Mouse (Mus musculus): Measurements from ENCODE around the gene Rras.

The Rras gene

GRCm38 (mm10) chr7:45052862-45053116 lies 35.0 kb downstream of the Rras start, which contains the start of gene Prr12:
Gene Prr12, minus strand, starts transcription at chr7:45052881.
- DNase-seq (ENCODE audit: low spot score), result no peak

DNA sequence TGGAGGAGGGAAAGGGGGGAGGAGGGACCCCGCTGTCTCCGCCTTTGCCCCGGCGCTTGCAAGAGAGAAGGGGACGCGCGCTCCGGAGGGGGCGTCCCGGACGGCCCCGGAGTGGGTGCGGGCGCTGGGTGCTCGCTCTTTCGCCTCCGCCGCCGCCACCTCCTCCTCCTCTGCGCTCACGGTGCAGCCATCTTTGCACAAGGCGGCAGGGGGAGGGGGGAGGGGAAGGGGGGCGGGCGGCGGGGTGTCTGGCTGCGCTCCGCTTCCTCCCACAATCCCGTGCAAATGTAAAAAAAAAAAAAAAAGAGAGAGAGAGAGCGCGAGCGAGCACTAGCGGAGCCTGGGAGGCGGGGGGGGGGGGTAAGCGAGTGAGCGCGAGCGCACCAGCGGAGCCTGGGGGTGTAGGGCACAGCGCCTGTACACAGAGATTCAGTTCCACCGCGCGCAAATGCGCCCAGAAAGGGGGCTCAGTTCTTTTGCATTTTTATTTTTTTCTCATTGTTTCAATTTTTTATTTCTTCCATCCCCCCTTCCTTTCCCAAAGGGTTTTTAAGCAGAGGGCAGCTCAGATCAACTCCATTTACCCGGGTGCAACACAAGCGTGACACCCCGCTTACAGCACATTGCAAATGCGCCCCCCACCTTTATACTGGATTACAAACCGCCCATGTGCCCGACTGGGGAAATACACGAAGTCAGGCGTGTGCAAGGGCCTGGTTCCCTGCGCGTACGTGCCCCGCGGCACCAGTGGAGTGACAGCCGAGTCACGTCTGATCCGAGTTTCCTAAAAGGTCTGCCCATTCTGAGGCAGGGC lies 35.6 kb downstream of the Rras start:
- peak; percentile 82 for DNase-seq (ENCODE audit: low spot score)

DNA sequence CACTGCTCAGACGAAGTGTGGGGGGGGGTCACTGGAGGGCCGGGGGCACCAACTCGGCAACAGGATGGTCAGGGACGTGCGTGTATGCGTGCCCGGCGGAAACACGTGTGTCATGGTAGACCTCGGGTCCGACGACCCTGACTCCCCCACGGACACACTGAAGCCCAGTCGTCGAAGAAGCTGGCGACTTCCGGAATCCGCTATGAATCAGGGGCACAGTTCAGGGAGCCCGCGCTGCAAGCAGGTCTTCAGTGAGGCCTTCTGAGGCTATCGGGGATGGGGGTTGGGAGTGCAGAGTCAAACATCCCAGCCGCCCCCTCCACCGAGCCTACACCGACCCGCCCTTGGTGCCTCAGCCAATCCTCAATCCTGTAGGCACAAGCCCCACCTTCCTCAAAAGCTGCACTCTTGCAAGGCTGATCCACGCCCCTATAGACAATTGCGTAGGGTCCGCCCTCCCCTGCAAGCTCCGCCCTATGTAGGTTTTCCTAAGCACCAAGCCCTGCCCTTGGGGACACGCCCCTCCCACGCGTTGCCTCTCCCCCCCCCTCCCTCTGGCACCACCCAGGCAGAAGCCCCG lies 36.3 kb downstream of the Rras start:
- peak; percentile 98 for DNase-seq (ENCODE audit: low spot score)

- DNase-seq (ENCODE audit: low spot score), result no peak
Measured at GRCm38 (mm10) chr7:45056329-45056971, 38.7 kb downstream of the Rras start.

- DNase-seq (ENCODE audit: low spot score), result peak; percentile 66
Measured at GRCm38 (mm10) chr7:45056972-45057348, 39.2 kb downstream of the Rras start.

- DNase-seq (ENCODE audit: low spot score), result no peak
Measured at GRCm38 (mm10) chr7:45058607-45059571, 41.1 kb downstream of the Rras start.

DNA sequence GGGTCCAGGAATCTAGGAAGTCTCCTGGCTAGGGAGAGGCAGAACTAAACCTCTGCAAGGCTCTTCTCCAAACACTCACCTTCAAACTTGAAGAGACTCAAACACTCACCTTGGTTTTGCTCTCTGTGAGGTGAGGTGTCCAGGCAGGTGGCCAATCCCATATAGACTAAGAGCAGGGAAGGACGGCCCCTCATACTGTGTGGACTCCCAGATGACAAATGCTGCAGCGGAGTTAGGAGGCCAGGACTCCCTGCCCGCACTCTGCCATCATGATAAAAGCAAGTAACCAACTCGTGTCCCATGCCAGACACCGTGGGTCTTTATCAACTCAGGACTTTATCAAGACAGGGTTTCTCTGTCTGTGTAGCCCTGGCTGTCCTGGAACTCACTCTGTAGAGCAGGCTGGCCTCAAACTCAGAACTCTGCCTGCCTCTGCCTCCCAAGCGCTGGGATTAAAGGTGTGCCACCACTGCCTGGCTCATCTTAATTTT lies 42.9 kb downstream of the Rras start:
- DNase-seq (ENCODE audit: low spot score), result no peak

- DNase-seq (ENCODE audit: low spot score), result no peak
Measured at GRCm38 (mm10) chr7:45061532-45062075, 43.8 kb downstream of the Rras start.

- peak; percentile 92 for DNase-seq (ENCODE audit: low spot score)
Measured at GRCm38 (mm10) chr7:45062239-45062835, 44.6 kb downstream of the Rras start, which contains the start of the genes Nosip and Prrg2. Gene Nosip, plus strand, starts transcription at chr7:45062429. Gene Prrg2, minus strand, starts transcription at chr7:45062677.

- DNase-seq (ENCODE audit: low spot score), result no peak
Measured at GRCm38 (mm10) chr7:45067190-45067999, 49.6 kb downstream of the Rras start.

DNA sequence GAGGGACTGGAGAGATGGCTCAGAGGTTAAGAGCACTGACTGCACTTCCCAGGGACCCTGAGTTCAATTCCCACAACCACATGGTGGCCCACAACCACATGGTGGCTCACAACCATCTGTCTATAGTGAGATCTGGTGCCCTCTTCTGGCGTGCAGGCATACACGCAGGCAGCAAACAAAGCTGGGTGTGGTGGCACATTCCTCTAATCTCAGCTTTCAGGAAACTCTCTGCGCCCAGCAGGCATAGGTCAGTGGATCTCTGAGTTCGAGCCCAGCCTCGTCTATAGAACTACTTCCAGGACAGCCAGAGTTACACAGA lies 50.2 kb downstream of the Rras start:
- DNase-seq (ENCODE audit: low spot score), result no peak

DNA sequence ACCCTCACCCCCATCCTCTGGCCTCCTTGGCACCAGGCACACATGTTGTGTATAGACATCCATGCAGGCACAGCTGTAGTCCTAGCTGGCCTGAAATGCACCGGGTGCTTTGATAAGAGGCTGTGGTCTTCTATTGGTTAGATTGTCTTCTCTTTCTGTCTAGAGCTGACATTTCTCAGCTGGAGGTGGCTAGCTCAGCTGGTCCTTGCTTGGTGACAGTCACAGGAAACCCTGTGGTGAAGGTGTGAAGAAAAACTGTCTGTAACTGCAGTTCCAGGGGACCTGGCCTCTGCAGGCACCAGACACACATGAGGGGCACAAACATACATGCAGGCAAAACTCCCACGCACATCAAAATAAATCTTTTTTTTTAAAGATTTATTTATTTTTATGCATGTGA lies 51.9 kb downstream of the Rras start:
- DNase-seq (ENCODE audit: low spot score), result no peak

Data from ovary, adult 18-20 months (tissue).